Mouse (Mus musculus) v-Abl transformed pro-B cells (cell line): ENCODE results near the gene Cped1.

Experiments
- in situ Hi-C, 2 experiments: fragments of 400-800 bp; cut with MboI; formaldehyde crosslinking; loops; one replicate each; pipeline ENCODE4 v1.15.1; 2025; ENCODE audit not compliant: unreplicated experiment in 2 of 2

Cped1 gene

GRCm38 (mm10) chr6:22071323-22071840 lies 85.7 kb downstream of the Cped1 start:
- in situ Hi-C loops, result loop anchor here (5.0 kb wide), 2 partner anchors 79 to 274 kb away; no protein-coding TSS in a partner anchor

- in situ Hi-C loops, result loop anchor here (5.0 kb wide), 2 partner anchors 80 to 275 kb away; no protein-coding TSS in a partner anchor
Measured at GRCm38 (mm10) chr6:22072737-22073136, 87.0 kb downstream of the Cped1 start.

- in situ Hi-C loops, result loop anchor here (5.0 kb wide), 2 partner anchors 82 to 277 kb away; no protein-coding TSS in a partner anchor
Measured at GRCm38 (mm10) chr6:22074232-22075083, 88.7 kb downstream of the Cped1 start.

- in situ Hi-C loops, result no loop called here
Measured at GRCm38 (mm10) chr6:22078686-22079264, 93.1 kb downstream of the Cped1 start.

GRCm38 (mm10) chr6:22086056-22086455 lies 100.3 kb downstream of the Cped1 start:
- in situ Hi-C loops, result no loop called here

DNA sequence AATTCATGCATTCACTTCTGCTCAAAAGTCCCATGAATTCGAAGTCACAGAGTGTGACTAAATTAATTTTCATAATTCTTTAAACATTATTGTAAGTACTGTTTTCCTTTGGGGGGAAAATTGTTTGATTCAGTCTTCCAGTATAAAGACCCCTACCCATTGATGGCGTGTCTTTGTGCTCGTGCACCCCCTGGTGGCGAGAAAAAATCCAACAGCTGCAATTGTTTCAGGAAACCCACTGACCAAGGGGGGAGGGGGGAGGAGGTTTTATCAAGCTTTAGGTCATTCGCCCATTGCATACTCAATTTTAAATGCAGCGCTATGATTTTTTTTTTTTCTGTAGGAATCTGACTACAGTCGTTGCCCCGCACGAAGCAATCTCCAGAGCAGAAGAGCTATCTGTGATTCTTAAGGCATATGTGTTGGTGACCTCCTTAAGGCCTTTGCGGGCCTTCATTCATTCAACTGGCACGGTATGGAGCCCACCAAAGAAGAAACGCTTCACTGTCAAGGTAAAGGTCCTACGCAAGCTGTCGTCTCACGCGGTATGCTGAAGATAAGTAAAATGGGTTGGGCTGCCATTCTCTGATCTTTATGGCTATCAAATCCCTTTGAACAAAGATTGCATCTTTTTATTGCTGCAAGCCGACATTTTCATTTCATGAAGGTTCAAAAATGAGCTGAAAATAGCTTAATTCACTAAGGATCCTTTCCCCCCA lies 102.8 kb downstream of the Cped1 start:
- in situ Hi-C loops, result no loop called here

DNA sequence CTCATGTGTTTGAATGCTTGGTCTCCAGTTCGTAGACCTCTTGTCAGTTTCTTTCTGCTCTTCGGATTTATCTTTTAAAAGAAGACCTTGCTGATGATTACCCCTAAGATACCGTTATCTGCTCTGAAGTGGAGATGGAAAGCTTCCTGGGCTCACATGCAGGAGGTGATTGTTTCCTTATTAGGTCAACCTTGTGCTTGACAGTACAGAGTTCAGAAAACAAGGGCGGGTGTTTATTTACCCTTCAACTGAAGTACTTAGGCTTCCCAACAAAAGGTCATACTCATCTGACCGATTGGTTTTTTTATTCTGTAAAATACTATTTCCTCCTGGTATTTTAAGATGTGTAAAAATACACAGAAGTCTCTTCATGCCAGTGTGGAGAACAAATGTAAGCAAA lies 106.1 kb downstream of the Cped1 start:
- in situ Hi-C loops, result no loop called here

GRCm38 (mm10) chr6:22093792-22094191 lies 108.1 kb downstream of the Cped1 start:
- in situ Hi-C loops, result no loop called here

- in situ Hi-C loops, result no loop called here
Measured at GRCm38 (mm10) chr6:22097709-22098108, 112.0 kb downstream of the Cped1 start.

GRCm38 (mm10) chr6:22099832-22100231 lies 114.1 kb downstream of the Cped1 start:
- in situ Hi-C loops, result loop anchor here in 1 of 2 experiments (25.0 kb wide), 1 partner anchor 1037 kb away; the partner anchor contains the start of gene Aass

DNA sequence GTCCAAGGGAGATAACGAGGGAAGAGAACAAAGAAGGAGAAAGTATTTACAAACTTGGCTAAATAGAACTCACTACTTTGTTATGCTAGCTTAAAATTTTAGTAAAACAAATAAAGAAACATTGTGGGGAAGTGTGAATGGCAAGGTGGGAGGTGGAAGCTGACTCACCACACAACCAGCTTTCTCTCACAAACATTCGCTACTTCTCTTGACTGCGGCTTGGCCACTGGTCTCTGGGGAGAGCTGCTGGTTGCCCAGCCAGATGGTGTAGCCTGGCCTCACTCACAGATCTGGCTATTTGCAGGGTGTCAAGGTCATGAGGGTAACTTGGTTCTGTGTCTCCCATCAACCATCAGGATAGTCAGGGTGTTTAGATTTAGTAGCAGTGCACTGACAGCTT lies 116.2 kb downstream of the Cped1 start:
- in situ Hi-C loops, result loop anchor here in 1 of 2 experiments (25.0 kb wide), 1 partner anchor 1035 kb away; the partner anchor contains the start of gene Aass

GRCm38 (mm10) chr6:22102752-22103151 lies 117.0 kb downstream of the Cped1 start:
- in situ Hi-C loops, result loop anchor here in 1 of 2 experiments (25.0 kb wide), 1 partner anchor 1035 kb away; the partner anchor contains the start of gene Aass

DNA sequence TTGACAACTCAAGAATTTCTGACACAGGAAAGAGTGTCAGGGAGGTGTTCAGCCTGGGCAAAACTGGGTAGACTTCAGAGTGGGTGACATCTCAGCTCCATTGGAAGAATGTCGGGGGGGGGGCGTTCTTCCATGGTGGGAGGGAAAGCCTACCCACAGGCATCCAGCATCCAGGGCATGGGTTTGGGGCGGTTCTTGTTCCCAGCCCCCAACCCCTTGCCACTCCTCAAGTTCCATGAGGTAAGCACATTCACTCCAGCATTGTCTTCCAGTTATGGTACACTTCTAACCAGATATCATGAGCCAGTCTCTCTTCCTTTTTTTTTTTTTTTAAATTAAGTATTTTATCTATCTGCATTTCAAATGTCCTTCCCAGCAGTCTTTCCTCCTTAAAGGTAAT lies 118.0 kb downstream of the Cped1 start:
- in situ Hi-C loops, result loop anchor here in 1 of 2 experiments (25.0 kb wide), 1 partner anchor 1034 kb away; the partner anchor contains the start of gene Aass

DNA sequence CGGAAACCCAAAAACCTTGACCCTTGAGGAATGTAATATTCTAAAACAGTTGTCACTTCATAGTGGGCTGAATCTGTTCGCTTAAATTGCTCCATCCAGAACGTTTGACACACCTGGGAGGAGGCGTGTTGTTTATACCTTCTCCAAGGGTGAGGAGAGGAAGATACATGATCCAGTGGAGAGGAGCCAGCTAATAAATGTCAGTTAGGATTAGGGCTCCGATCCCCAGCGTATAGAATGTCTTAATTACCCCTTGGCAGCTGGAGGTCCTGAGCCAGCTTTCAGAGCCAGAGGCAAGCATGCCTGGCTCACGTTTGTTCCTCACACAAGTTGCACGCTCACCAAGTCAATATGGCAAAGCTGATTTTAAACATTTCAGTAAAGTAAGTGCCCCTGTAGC lies 118.5 kb downstream of the Cped1 start:
- in situ Hi-C loops, result loop anchor here in 1 of 2 experiments (25.0 kb wide), 1 partner anchor 1033 kb away; the partner anchor contains the start of gene Aass

DNA sequence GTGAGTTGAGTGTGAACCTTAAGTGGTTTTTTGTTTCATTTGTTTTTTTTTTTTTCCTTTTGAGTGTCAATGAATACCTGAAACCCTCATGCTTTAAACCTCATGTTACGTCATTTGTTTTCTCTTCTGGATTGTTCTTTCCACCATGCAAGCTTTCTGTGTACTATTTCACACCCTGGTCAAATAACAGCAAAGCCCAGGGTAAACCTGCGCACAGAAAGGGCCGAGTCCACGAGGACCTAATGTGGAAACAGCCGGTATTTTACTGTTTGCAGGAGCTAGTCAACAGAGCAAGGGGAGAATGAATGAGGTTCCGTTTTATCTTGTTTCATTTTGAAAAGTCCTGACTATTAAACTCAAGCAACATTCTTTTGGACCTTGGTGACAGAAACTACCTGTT lies 128.4 kb downstream of the Cped1 start:
- in situ Hi-C loops, result loop anchor here (10.0 to 25.0 kb wide), 2 partner anchors 1023 to 1341 kb away; partner anchors contain the start of gene Aass (in 1 of the 2)

DNA sequence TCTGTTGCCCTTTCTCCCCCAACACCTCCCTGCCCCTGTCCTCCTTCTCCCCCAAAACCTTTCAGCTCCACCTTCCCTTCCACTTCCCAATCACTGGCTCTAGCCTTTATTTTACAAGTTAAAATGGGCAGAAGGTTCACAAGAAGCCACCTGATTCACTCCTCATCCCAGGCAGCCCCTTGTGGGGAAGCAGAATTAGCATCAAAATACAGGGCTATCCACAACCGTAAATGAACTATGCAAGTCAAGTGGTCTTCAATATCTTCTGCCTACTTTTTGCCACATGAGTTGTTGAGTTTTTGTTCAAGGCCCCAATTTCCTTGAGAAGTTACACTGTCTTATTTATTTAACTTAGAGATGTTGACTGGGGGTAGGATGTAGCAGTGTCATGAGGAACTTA lies 131.0 kb downstream of the Cped1 start:
- in situ Hi-C loops, result loop anchor here (10.0 to 25.0 kb wide), 2 partner anchors 1021 to 1338 kb away; partner anchors contain the start of gene Aass (in 1 of the 2)

DNA sequence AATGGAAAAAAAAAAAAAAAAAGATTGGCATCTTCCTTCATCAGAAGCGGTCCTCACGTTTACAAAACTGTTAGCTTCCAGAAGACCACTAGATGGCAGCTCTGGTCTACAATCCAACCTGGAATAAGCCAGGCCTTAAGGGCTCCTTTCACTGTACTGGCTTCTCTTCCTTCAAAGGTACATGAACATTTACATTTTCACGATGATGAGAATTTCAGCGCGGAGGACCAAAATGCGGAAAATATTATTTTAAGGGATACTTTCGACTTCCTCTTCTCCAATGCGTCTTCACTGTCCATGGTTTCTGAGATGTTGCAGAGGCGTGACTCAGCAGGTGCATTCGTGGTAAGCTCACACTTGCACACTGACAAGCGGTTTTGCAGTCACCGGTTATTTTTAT lies 136.4 kb downstream of the Cped1 start:
- in situ Hi-C loops, result loop anchor here (5.0 to 25.0 kb wide), 5 partner anchors 200 to 1335 kb away; partner anchors contain the start of gene Aass (in 1 of the 2)

GRCm38 (mm10) chr6:22122693-22123092 lies 137.0 kb downstream of the Cped1 start:
- in situ Hi-C loops, result loop anchor here (5.0 to 25.0 kb wide), 5 partner anchors 200 to 1335 kb away; partner anchors contain the start of gene Aass (in 1 of the 2)

- in situ Hi-C loops, result loop anchor here (5.0 to 25.0 kb wide), 5 partner anchors 199 to 1334 kb away; partner anchors contain the start of gene Aass (in 1 of the 2)
Measured at GRCm38 (mm10) chr6:22123332-22123731, 137.6 kb downstream of the Cped1 start.
